Mouse (Mus musculus) bone marrow, adult 2 months (tissue): Measurements from ENCODE around the gene Aak1. TPM values are rescaled to one million over a fixed set of nuclear protein-coding genes. Genes with fewer than 3 reads are reported as not detected.

Experiments
- H3K27ac ChIP-seq: fragments of 200-500 bp; 2 replicates; pipeline ENCODE4 v1.5.1; 2012; ENCODE audit warnings: low read depth, mild to moderate bottlenecking, control low read depth, inconsistent platforms, low read length; ENCODE audit not compliant: control insufficient read depth, poor library complexity, insufficient read depth
- H3K4me1 ChIP-seq: fragments of 200-500 bp; 2 replicates; pipeline ENCODE4 v1.6.1; 2011; ENCODE audit warnings: low read length; ENCODE audit not compliant: control insufficient read depth, insufficient read depth
- H3K4me3 ChIP-seq: fragments of 200-500 bp; replicated peaks from 2 replicates; pipeline ENCODE3; 2011; ENCODE audit warnings: mild to moderate bottlenecking, low read depth, low read length, control low read depth; ENCODE audit not compliant: control insufficient read depth
- CTCF ChIP-seq: fragments of 200-500 bp; IDR thresholded peaks from 2 replicates; pipeline ENCODE4 v1.5.1; 2011; ENCODE audit warnings: low read length, control low read depth; ENCODE audit not compliant: control insufficient read depth, insufficient read depth
- POLR2A ChIP-seq: fragments of 200-500 bp; IDR thresholded peaks from 2 replicates; pipeline ENCODE4 v1.6.1; 2011; ENCODE audit warnings: low read depth, mild to moderate bottlenecking, control low read depth, low read length, borderline replicate concordance; ENCODE audit not compliant: control insufficient read depth
- WGBS: fragments of 180-500 bp; shearing (Covaris S2); methylation state at CpG from one replicate; pipeline ENCODE4 v1.1.7; 2018; 5-methylcytosine and 5-hydroxymethylcytosine counted together
- polyA plus RNA-seq: library from polyadenylated mRNA; stranded (reverse); fragments of >200 nt; gene quantifications from 2 replicates; pipeline ENCODE4 v1.2.4, GENCODE M21; 2011; ENCODE audit warnings: low replicate concordance; ENCODE audit not compliant: missing spikeins, insufficient read depth, insufficient read length

Gene Aak1
- polyA plus RNA-seq, 1 experiment: 16.9 TPM

- H3K27ac ChIP-seq: no peak overlapping the region
- no peaks in the 10 kb centered on the region for H3K4me1 ChIP-seq
- no peak overlapping the region for H3K4me3 ChIP-seq
- TF ChIP-seq CTCF (no peak), POLR2A (no peak)
- 58% methylated on average over 7 of the region's 7 CpGs for WGBS
These were observed 90.5 kb downstream of the Aak1 start for GRCm38 (mm10) chr6:86939797-86940196.

- H3K4me1 ChIP-seq: no peaks in the 10 kb centered on the region
- H3K27ac ChIP-seq: no peak overlapping the region
- no peak overlapping the region for H3K4me3 ChIP-seq
- 83% methylated on average over 9 of the region's 9 CpGs for WGBS
- TF ChIP-seq POLR2A (no peak), CTCF (no peak)
These were observed 91.6 kb downstream of the Aak1 start for GRCm38 (mm10) chr6:86940966-86941365.

- Histone ChIP-seq H3K4me1 (no peaks in the 10 kb centered on the region; the same call in 1 of the 2 replicates), H3K27ac (no peak overlapping the region), H3K4me3 (no peak overlapping the region)
- 87% methylated on average over 8 of the region's 8 CpGs for WGBS
- no peak for TF ChIP-seq POLR2A
- TF ChIP-seq CTCF: no peak
These were observed 97.8 kb downstream of the Aak1 start for GRCm38 (mm10) chr6:86947100-86947499.

GRCm38 (mm10) chr6:86948746-86949145 is 99.4 kb downstream of the Aak1 start:
- H3K27ac ChIP-seq: no peak overlapping the region
- no peak overlapping the region for H3K4me3 ChIP-seq
- no peaks in the 10 kb centered on the region; the same call in 1 of the 2 replicates for H3K4me1 ChIP-seq
- 82% methylated on average over 2 of the region's 2 CpGs for WGBS
- TF ChIP-seq CTCF (no peak), POLR2A (no peak)

GRCm38 (mm10) chr6:86950141-86950540 is 100.8 kb downstream of the Aak1 start:
- no peak overlapping the region for H3K27ac ChIP-seq

GRCm38 (mm10) chr6:86950733-86951255 is 101.5 kb downstream of the Aak1 start:
- TF ChIP-seq CTCF (no peak), POLR2A (no peak)
- no peak overlapping the region for H3K27ac ChIP-seq
- H3K4me1 ChIP-seq: no peaks in the 10 kb centered on the region; the same call in 1 of the 2 replicates
- no peak overlapping the region for H3K4me3 ChIP-seq
- 96% methylated on average over 1 of the region's 1 CpGs for WGBS

More at GRCm38 (mm10) chr6:86950141-86950540, 100.8 kb downstream of the Aak1 start:
- 26% methylated on average over 1 of the region's 1 CpGs for WGBS
- TF ChIP-seq POLR2A (no peak), CTCF (no peak)
- Histone ChIP-seq H3K4me3 (no peak overlapping the region), H3K4me1 (no peaks in the 10 kb centered on the region; the same call in 1 of the 2 replicates)

GRCm38 (mm10) chr6:86955741-86956140 is 106.4 kb downstream of the Aak1 start:
- WGBS: 79% methylated on average over 3 of the region's 3 CpGs
- Histone ChIP-seq H3K4me1 (no peaks in the 10 kb centered on the region; the same call in 1 of the 2 replicates), H3K4me3 (no peak overlapping the region), H3K27ac (no peak overlapping the region)
- TF ChIP-seq CTCF (no peak), POLR2A (no peak)

- no peak overlapping the region for H3K4me3 ChIP-seq
- H3K4me1 ChIP-seq: no peaks in the 10 kb centered on the region; the same call in 1 of the 2 replicates
- no peak overlapping the region for H3K27ac ChIP-seq
- TF ChIP-seq POLR2A (no peak), CTCF (no peak)
These were observed 106.9 kb downstream of the Aak1 start for GRCm38 (mm10) chr6:86956206-86956605.

- 88% methylated on average over 1 of the region's 1 CpGs for WGBS
- Histone ChIP-seq H3K4me3 (no peak overlapping the region), H3K27ac (no peak overlapping the region), H3K4me1 (no peaks in the 10 kb centered on the region)
- no peak for TF ChIP-seq CTCF
- no peak for TF ChIP-seq POLR2A
These were observed 109.7 kb downstream of the Aak1 start for GRCm38 (mm10) chr6:86959006-86959405.
